In genomic region chr3:94581793-94582455, GRCm38 (mm10) we compare ENCODE assay signal across 8 mouse cellular contexts. TPM values are rescaled to one million over a fixed set of nuclear protein-coding genes. Genes with fewer than 3 reads are reported as not detected.
DNase-seq lines count a peak whose midpoint lies in the region; ATAC-seq and TF ChIP-seq lines count a peak whose summit lies in the region.

No protein-coding gene starts in this region.

- H3K36me3 ChIP-seq in heart, embryonic 14.5 days (ENCODE audit: control insufficient read depth, insufficient read depth, low read length), result no peaks in the 10 kb centered on the region
- H3K36me3 ChIP-seq in CH12.LX (replicated peaks in 1 of 2; ENCODE audit: control insufficient read depth in 1 of 2, insufficient read depth in 1 of 2, low read length in 1 of 2), result peaks cover 0 to 8% of the 10 kb centered on the region in 2 experiments
- no peaks in the 10 kb centered on the region for H3K36me3 ChIP-seq in embryonic facial prominence, embryonic 12.5 days
- no peaks in the 10 kb centered on the region for H3K36me3 ChIP-seq in intestine, embryonic 15.5 days
- no peaks in the 10 kb centered on the region for H3K36me3 ChIP-seq in midbrain, postnatal 0 days (ENCODE audit: insufficient read depth, low read length)

- H3K4me2 ChIP-seq in heart, embryonic 14.5 days (ENCODE audit: low read length), result peak overlapping the region; percentile 88
- peak overlapping the region; percentile 95 for H3K4me2 ChIP-seq in CH12.LX (ENCODE audit: insufficient read depth, low read depth, poor library complexity, severe bottlenecking)
- H3K4me2 ChIP-seq in embryonic facial prominence, embryonic 12.5 days (replicated peaks), result peak overlapping the region; percentile 89
- peak overlapping the region; percentile 80 for H3K4me2 ChIP-seq in intestine, embryonic 15.5 days (replicated peaks)
- H3K4me2 ChIP-seq in midbrain, postnatal 0 days (ENCODE audit: low read depth, low read length, poor library complexity, severe bottlenecking), result peak overlapping the region; percentile 80

- peaks cover 4 to 20% of the 10 kb centered on the region in 2 experiments for H3K4me1 ChIP-seq in heart, embryonic 14.5 days (ENCODE audit: control insufficient read depth in 2 of 2, insufficient read depth in 2 of 2, low read length in 2 of 2)
- H3K4me1 ChIP-seq in CH12.LX (ENCODE audit: control insufficient read depth in 1 of 2, insufficient read depth in 2 of 2), result peaks cover 3 to 17% of the 10 kb centered on the region in 2 experiments; a peak in 3 of 4 replicates
- peaks cover 19% of the 10 kb centered on the region for H3K4me1 ChIP-seq in embryonic facial prominence, embryonic 12.5 days
- H3K4me1 ChIP-seq in intestine, embryonic 15.5 days (replicated peaks), result peaks cover 9% of the 10 kb centered on the region; the same call in 1 of the 2 replicates
- peaks cover 14% of the 10 kb centered on the region for H3K4me1 ChIP-seq in midbrain, postnatal 0 days (ENCODE audit: insufficient read depth, low read length)

- H3K9ac ChIP-seq in heart, embryonic 14.5 days (ENCODE audit: low read length), result peak overlapping the region; percentile 82
- H3K9ac ChIP-seq in CH12.LX (ENCODE audit: insufficient read depth, low read depth), result peak overlapping the region; percentile 68
- H3K9ac ChIP-seq in embryonic facial prominence, embryonic 12.5 days, result peak overlapping the region; percentile 91
- H3K9ac ChIP-seq in intestine, embryonic 15.5 days, result peak overlapping the region; percentile 88
- H3K9ac ChIP-seq in midbrain, postnatal 0 days (replicated peaks; ENCODE audit: low read length, poor library complexity, severe bottlenecking), result peak overlapping the region; percentile 91

- ATAC-seq in heart, embryonic 14.5 days (ENCODE audit: insufficient number of reproducible peaks, insufficient read depth, low FRiP score, low read depth), result peak; percentile 73
- ATAC-seq in embryonic facial prominence, embryonic 12.5 days (ENCODE audit: insufficient number of reproducible peaks, insufficient read depth, low FRiP score, low TSS enrichment), result peak; percentile 77
- peak; percentile 87 for ATAC-seq in intestine, embryonic 15.5 days
- ATAC-seq in midbrain, postnatal 0 days (ENCODE audit: low FRiP score), result peak; percentile 77

- H3K4me3 ChIP-seq in heart, embryonic 14.5 days (ENCODE audit: control insufficient read depth in 1 of 2, insufficient read depth in 1 of 2, low read depth in 1 of 2, low read length in 2 of 2), result peak overlapping the region; percentile 65 to 71
- peak overlapping the region; percentile 80 to 95 (median 90) for H3K4me3 ChIP-seq in CH12.LX (replicated peaks in 1 of 3; ENCODE audit: low read depth in 2 of 3, low read length in 2 of 3, poor library complexity in 1 of 3)
- H3K4me3 ChIP-seq in embryonic facial prominence, embryonic 12.5 days, result peak overlapping the region; percentile 85
- peak overlapping the region; percentile 85 for H3K4me3 ChIP-seq in intestine, embryonic 15.5 days (replicated peaks)
- H3K4me3 ChIP-seq in midbrain, postnatal 0 days (ENCODE audit: low read depth, low read length), result peak overlapping the region; percentile 85

- dilution Hi-C loops in CH12.LX (cut with MboI; ENCODE audit: extremely low pct_ligation_motif_present, extremely low pct_unique_long_range_greater_than_20kb, low sequenced_read_pairs), result no loop called here

- H3K79me2 ChIP-seq in CH12.LX (replicated peaks; ENCODE audit: control insufficient read depth, extremely low read depth, insufficient read depth, poor library complexity, severe bottlenecking), result peaks cover 15% of the 10 kb centered on the region

- no peak for TF ChIP-seq CTCF in CH12.LX (conservative IDR thresholded peaks at IDR 0.05 in 1 of 2, IDR thresholded peaks at IDR 0.05 in 1 of 2; ENCODE audit: low read depth in 2 of 2, low read length in 2 of 2)
- TF ChIP-seq CTCF in midbrain, postnatal 0 days (IDR thresholded peaks at IDR 0.05), result no peak

- no peak for TF ChIP-seq EP300 in CH12.LX (IDR thresholded peaks at IDR 0.05; ENCODE audit: low read length)

- in situ Hi-C loops in CH12.LX (cut with MboI; ENCODE audit: low pct_ligation_motif_present, low pct_unique_long_range_greater_than_20kb, low sequenced_read_pairs), result no loop called here

- H3K27ac ChIP-seq in heart, embryonic 14.5 days (replicated peaks in 1 of 2; ENCODE audit: control insufficient read depth in 1 of 2, insufficient read depth in 1 of 2, low read depth in 2 of 2, low read length in 2 of 2), result peak overlapping the region; percentile 52 to 83
- H3K27ac ChIP-seq in CH12.LX (ENCODE audit: insufficient read depth, low read depth), result peak overlapping the region; percentile 40
- peak overlapping the region; percentile 86 for H3K27ac ChIP-seq in embryonic facial prominence, embryonic 12.5 days
- H3K27ac ChIP-seq in intestine, embryonic 15.5 days, result peak overlapping the region; percentile 81
- peak overlapping the region; percentile 94 for H3K27ac ChIP-seq in midbrain, postnatal 0 days (ENCODE audit: low read depth, low read length)

- WGBS in heart, embryonic 14.5 days, result under 1% methylated on average over 44 of the region's 48 CpGs
- WGBS in embryonic facial prominence, embryonic 12.5 days, result under 1% methylated on average over 48 of the region's 48 CpGs
- 0% methylated on average over 42 of the region's 48 CpGs for WGBS in intestine, embryonic 15.5 days
- 0% methylated on average over 34 of the region's 48 CpGs for WGBS in midbrain, postnatal 0 days

- TF ChIP-seq POLR2A in CH12.LX (IDR thresholded peaks at IDR 0.05; ENCODE audit: low read depth, low read length), result no peak

- TF ChIP-seq RAD21 in CH12.LX (IDR thresholded peaks at IDR 0.05; ENCODE audit: low read depth, low read length), result no peak

- no peak for DNase-seq in heart, adult 11 months
- DNase-seq in CH12.LX (ENCODE audit: extremely low read depth), result no peak
- DNase-seq in midbrain, postnatal 0 days (ENCODE audit: low spot score), result peak; percentile 41
- no peak for DNase-seq in urinary bladder, postnatal 10 days (ENCODE audit: low spot score)
- DNase-seq in urinary bladder, postnatal 36 days (ENCODE audit: low spot score in 2 of 2), result no peak

- no peaks in the 10 kb centered on the region for H3K9me3 ChIP-seq in heart, embryonic 14.5 days (ENCODE audit: control insufficient read depth, low read length)
- no peaks in the 10 kb centered on the region for H3K9me3 ChIP-seq in CH12.LX (replicated peaks; ENCODE audit: low read length)
- no peaks in the 10 kb centered on the region for H3K9me3 ChIP-seq in embryonic facial prominence, embryonic 12.5 days
- H3K9me3 ChIP-seq in intestine, embryonic 15.5 days, result no peaks in the 10 kb centered on the region
- no peaks in the 10 kb centered on the region for H3K9me3 ChIP-seq in midbrain, postnatal 0 days (ENCODE audit: low read length)

- H3K27me3 ChIP-seq in heart, embryonic 14.5 days (ENCODE audit: control insufficient read depth, insufficient read depth, low read length), result no peaks in the 10 kb centered on the region
- no peaks in the 10 kb centered on the region for H3K27me3 ChIP-seq in CH12.LX (replicated peaks)
- H3K27me3 ChIP-seq in embryonic facial prominence, embryonic 12.5 days, result no peaks in the 10 kb centered on the region
- H3K27me3 ChIP-seq in intestine, embryonic 15.5 days (replicated peaks), result no peaks in the 10 kb centered on the region
- H3K27me3 ChIP-seq in midbrain, postnatal 0 days (ENCODE audit: insufficient read depth, low read length), result no peaks in the 10 kb centered on the region

TF ChIP-seq in CH12.LX, 34 proteins besides CTCF, POLR2A, EP300 and RAD21:
- TF ChIP-seq TCF12 (IDR thresholded peaks at IDR 0.05; ENCODE audit: low read depth, low read length) (0 out of 2 replicates have a peak, but pooled peaks have one; percentile 28), MAX (IDR thresholded peaks at IDR 0.05; ENCODE audit: low read length) (peak; percentile 37; the same call in 1 of the 2 replicates), JUN (IDR thresholded peaks at IDR 0.05; ENCODE audit: insufficient read depth, low read depth, low read length) (no peak), USF2 (conservative IDR thresholded peaks at IDR 0.05; ENCODE audit: low read depth, low read length) (no peak), MEF2A (IDR thresholded peaks at IDR 0.05; ENCODE audit: borderline replicate concordance, low read depth, low read length) (no peak), HCFC1 (IDR thresholded peaks at IDR 0.05; ENCODE audit: low read depth, low read length) (no peak; the same call in 1 of the 2 replicates), ZKSCAN1 (IDR thresholded peaks at IDR 0.05; ENCODE audit: borderline replicate concordance, low read depth, low read length) (no peak), UBTF (IDR thresholded peaks at IDR 0.05; ENCODE audit: low read depth, low read length) (peak; percentile 81; the same call in 1 of the 2 replicates), MXI1 (IDR thresholded peaks at IDR 0.05; ENCODE audit: low read depth, low read length) (peak; percentile 58; the same call in 1 of the 2 replicates), JUND (conservative IDR thresholded peaks at IDR 0.05; ENCODE audit: low read depth, low read length) (no peak), NRF1 (IDR thresholded peaks at IDR 0.05; ENCODE audit: low read depth, low read length) (no peak), E2F4 (IDR thresholded peaks at IDR 0.05; ENCODE audit: insufficient replicate concordance, low read depth, low read length) (no peak), BHLHE40 (IDR thresholded peaks at IDR 0.05; ENCODE audit: low read depth, low read length) (peak; percentile 43), MAZ (IDR thresholded peaks at IDR 0.05; ENCODE audit: low read depth, low read length) (no peak), GABPA (IDR thresholded peaks at IDR 0.05; ENCODE audit: insufficient replicate concordance, low read depth, low read length) (no peak)

RNA-seq across cellular contexts. Expression of gene Snx27, which starts 0.6 kb away (rescaled TPM):
- 26.1 and 26.4 TPM in 2 replicates for polyA plus RNA-seq in heart, embryonic 14.5 days (2014; fragmentation: Nextera tagmentation; extraction: Ambion mirVana)
- total RNA-seq in CH12.LX (2012; rRNA removed) (23.1 and 24.9 TPM in 2 replicates), CH12.LX (2014; rRNA removed) (31.3 and 34.9 TPM in 2 replicates)
- 30.2 and 35.3 TPM in 2 replicates for polyA plus RNA-seq in CH12.LX (2012; ENCODE audit: insufficient read length, low read depth)
- polyA plus RNA-seq in embryonic facial prominence, embryonic 12.5 days (2016; fragmentation: Nextera tagmentation; extraction: Ambion mirVana), result 59.7 and 61.7 TPM in 2 replicates
- 35.5 and 36.2 TPM in 2 replicates for polyA plus RNA-seq in intestine, embryonic 15.5 days (2015; fragmentation: Nextera tagmentation; extraction: Ambion mirVana)
- total RNA-seq in midbrain, postnatal 0 days (2014; rRNA removed), result 67.9 and 87.7 TPM in 2 replicates
- 81.7 and 84.4 TPM in 2 replicates for polyA plus RNA-seq in midbrain, postnatal 0 days (2015; fragmentation: Nextera tagmentation; extraction: Ambion mirVana)

Comparison
In these comparisons a context has a peak if more than half of its experiments do, and no peak if none do; other contexts are left out.
1. H3K27ac ChIP-seq: peak in every context shown above with its lines; median percentile 94 in midbrain, postnatal 0 days; 86 in embryonic facial prominence, embryonic 12.5 days; 81 in intestine, embryonic 15.5 days; 68 in heart, embryonic 14.5 days; 40 in CH12.LX.